Mouse (Mus musculus) embryonic facial prominence, embryonic 12.5 days (tissue): Measurements from ENCODE around the gene Hoxb2. TPM values are rescaled to one million over a fixed set of nuclear protein-coding genes. Genes with fewer than 3 reads are reported as not detected.

ENCODE experiments used
- ATAC-seq: fragments of 200-750 bp; cut with Nextera tagmentation; 2 replicates; pipeline ENCODE4 v1.8.0; 2017; ENCODE audit not compliant: insufficient number of reproducible peaks, insufficient read depth, low FRiP score, low TSS enrichment
- H3K27ac ChIP-seq: fragments of 300-500 bp; sonication (generic); 2 replicates; pipeline ENCODE4 v1.5.1; 2016; ENCODE audit warnings: mild to moderate bottlenecking
- H3K27me3 ChIP-seq: fragments of 300-500 bp; sonication (generic); 2 replicates; pipeline ENCODE4 v1.6.1; 2016; ENCODE audit warnings: mild to moderate bottlenecking, moderate library complexity
- H3K36me3 ChIP-seq: fragments of 300-500 bp; sonication (generic); 2 replicates; pipeline ENCODE4 v1.6.1; 2016; ENCODE audit warnings: mild to moderate bottlenecking
- H3K4me1 ChIP-seq: fragments of 300-500 bp; sonication (generic); 2 replicates; pipeline ENCODE4 v1.6.1; 2016
- H3K4me2 ChIP-seq: fragments of 300-500 bp; sonication (generic); replicated peaks from 2 replicates; pipeline ENCODE4 v1.6.1; 2016; ENCODE audit warnings: mild to moderate bottlenecking, moderate library complexity
- H3K4me3 ChIP-seq: fragments of 300-500 bp; sonication (generic); 2 replicates; pipeline ENCODE4 v1.5.1; 2016; ENCODE audit warnings: mild to moderate bottlenecking
- H3K9ac ChIP-seq: fragments of 300-500 bp; sonication (generic); 2 replicates; pipeline ENCODE4 v1.6.1; 2016; ENCODE audit warnings: mild to moderate bottlenecking, moderate library complexity
- H3K9me3 ChIP-seq: fragments of 300-500 bp; sonication (generic); 2 replicates; pipeline ENCODE4 v1.6.1; 2016; ENCODE audit warnings: mild to moderate bottlenecking, moderate library complexity
- WGBS: fragments of 180-500 bp; shearing (Covaris S2); methylation state at CpG from one replicate; pipeline ENCODE4 v1.1.7; 2016; 5-methylcytosine and 5-hydroxymethylcytosine counted together
- polyA plus RNA-seq: library from polyadenylated mRNA; unstranded; fragments of >200 nt; fragmentation: Nextera tagmentation; extraction: Ambion mirVana; gene quantifications from 2 replicates; pipeline ENCODE4 v1.2.1, GENCODE M21; 2016

Gene Hoxb2
- polyA plus RNA-seq, 1 experiment from 2014 or later: 6.5 TPM

DNA sequence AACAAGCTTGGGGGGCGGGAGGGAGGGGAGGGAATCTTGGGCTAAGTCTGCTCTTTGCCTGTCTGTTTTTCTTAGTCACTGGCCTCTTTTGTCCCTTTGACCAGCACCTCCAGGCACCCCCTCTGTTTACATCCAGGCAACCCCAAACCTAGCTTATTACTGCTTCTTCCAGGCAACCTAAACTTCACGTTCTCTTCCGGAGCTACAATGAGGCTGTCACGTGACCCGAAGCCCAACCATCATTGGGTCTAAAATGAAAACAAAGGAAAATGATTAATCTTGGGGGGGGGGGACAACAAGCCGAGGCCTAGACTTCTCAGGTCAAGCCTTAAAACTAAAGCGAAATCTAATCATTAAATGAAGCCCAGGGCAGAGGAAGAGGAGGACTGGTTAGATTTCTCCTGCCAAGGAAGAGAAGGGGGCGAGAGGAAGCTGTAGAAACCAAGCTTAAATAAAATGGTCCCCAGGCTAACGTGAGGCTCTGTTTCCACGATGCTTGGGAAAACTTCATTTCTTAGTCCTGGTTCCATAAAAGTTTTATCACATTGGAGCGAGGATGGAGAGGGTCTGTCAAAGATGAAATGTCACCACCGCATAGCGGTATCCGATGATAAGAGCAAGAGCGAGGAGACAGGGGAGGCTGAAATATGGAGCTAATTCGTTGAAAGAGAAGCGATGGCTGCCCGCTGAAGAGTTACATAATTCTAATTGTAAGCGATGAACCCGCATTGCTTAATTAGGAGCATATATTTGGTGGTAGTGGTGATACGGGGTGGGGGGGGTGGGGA is 2.0 kb upstream of the Hoxb2 start:
- Histone ChIP-seq H3K36me3 (no peaks in the 10 kb centered on the region), H3K9me3 (no peaks in the 10 kb centered on the region), H3K27me3 (peaks cover 93% of the 10 kb centered on the region), H3K4me2 (no peak overlapping the region), H3K4me1 (no peaks in the 10 kb centered on the region), H3K4me3 (no peak overlapping the region), H3K9ac (no peak overlapping the region), H3K27ac (no peak overlapping the region)
- 3% methylated on average over 21 of the region's 21 CpGs for WGBS
- ATAC-seq: no peak

DNA sequence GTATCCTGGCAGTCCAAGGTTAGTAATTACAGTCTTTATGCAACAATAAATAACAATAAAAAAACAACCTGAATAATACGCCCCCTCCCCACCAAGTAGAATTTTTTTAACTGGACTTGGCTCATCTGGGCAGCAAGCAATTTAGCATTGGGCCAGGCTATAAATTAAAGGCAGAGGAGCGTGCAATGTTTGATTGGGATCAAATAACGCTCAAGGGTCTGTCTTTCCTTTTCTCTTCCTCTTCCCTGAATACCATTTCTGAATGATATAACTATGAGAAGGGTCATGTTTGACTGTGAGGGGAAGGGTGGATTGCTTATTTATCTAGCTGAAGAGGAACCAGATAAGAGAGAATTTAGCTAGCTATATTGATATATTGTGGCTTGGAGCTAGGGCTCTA is 1.3 kb upstream of the Hoxb2 start:
- 14% methylated on average over 3 of the region's 3 CpGs for WGBS
- H3K9me3 ChIP-seq: no peaks in the 10 kb centered on the region
- no peak overlapping the region for H3K4me2 ChIP-seq
- H3K27ac ChIP-seq: no peak overlapping the region
- H3K9ac ChIP-seq: no peak overlapping the region
- H3K4me1 ChIP-seq: no peaks in the 10 kb centered on the region
- H3K27me3 ChIP-seq: peaks cover 88% of the 10 kb centered on the region
- no peak overlapping the region for H3K4me3 ChIP-seq
- ATAC-seq: no peak
- H3K36me3 ChIP-seq: no peaks in the 10 kb centered on the region

DNA sequence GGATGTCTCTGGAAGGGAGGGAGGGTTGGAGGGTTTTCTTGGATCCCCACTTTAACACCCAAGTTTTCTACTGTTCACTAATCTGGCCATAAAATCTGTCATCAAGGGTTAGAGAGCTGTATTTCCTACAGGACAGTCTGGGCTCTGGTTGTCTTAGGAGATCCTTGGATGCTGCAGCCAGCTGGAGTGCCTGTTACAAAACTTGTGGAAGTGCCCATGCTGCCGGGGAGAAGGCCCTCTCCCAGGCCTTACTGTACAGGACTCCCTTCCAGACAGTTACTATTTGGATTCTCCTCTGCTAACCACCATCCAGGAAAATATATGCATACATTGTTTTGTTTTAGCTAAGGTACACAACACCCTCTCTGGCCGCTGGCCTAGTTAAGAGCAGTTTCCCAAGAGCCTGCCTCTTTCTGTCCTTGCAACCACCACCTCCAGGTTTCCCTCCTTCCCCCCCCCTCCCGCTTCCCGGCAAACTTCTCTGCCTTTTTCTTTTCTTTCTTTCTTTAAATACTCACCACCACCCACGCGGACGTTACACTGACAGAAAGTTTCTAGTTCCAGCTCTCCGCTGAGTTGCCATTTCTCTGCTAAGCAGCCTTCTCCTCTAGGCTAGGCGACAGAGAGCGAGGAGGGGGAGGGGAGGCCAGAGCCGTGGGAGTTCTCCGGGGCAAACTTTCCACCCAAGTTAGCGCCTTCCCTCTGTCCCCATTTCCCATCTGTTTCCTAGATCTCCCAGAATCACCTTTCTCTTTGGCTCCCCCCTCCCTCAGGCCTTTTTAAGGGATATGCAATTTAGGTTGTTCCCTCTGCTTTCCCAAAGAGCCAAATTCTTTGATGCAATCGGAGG is 609 bp upstream of the Hoxb2 start:
- Histone ChIP-seq H3K4me1 (no peaks in the 10 kb centered on the region), H3K9me3 (no peaks in the 10 kb centered on the region), H3K27ac (peak overlapping the region; percentile 31; the same call in 1 of the 2 replicates), H3K4me3 (no peak overlapping the region), H3K9ac (no peak overlapping the region), H3K36me3 (no peaks in the 10 kb centered on the region), H3K27me3 (peaks cover 88% of the 10 kb centered on the region), H3K4me2 (no peak overlapping the region)
- 3% methylated on average over 14 of the region's 14 CpGs for WGBS
- ATAC-seq: no peak

DNA sequence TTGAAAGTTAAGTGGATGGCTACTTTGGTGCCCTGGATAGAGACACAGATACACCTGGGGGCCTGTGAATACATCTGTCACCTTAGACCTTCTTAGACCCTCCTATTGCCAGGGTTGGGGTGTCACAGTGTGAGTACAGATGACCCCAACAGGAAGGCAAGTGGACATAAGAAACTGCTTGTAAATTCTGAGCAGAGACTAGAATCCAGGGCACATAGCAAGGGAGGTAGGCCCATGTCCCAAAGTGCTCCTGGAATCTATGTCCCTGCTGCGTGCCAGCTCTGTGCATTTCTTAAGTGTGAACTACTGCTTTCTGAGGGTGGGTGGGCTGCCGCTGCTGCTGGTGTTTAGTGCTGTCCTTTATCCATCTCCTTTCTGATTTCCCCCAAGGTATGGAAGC is 466 bp downstream of the Hoxb2 start:
- Histone ChIP-seq H3K36me3 (no peaks in the 10 kb centered on the region), H3K27ac (no peak overlapping the region), H3K4me3 (no peak overlapping the region), H3K4me2 (no peak overlapping the region), H3K9ac (no peak overlapping the region), H3K9me3 (no peaks in the 10 kb centered on the region), H3K4me1 (no peaks in the 10 kb centered on the region), H3K27me3 (peaks cover 82% of the 10 kb centered on the region)
- no peak for ATAC-seq
- 8% methylated on average over 2 of the region's 2 CpGs for WGBS

DNA sequence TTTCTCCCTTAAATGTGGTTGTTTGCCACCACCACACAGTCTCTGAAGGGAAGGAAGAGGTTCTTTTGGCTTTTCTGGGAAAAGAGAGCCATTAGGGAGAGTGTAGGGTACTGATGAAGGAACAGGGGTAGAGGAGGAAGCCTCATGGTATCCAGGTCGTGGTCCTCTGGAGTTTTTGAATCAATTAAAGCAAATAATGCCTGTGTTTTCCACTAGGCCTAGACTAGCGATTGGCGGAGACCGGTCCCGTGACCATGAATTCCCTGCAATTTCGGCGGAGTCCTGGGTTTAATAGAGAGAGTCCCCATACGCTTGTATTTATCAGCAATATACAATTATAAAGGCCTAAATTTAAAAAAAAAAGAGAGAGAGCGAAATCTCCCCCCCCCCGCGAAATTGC is 987 bp downstream of the Hoxb2 start:
- 2% methylated on average over 11 of the region's 11 CpGs for WGBS
- no peak for ATAC-seq
- Histone ChIP-seq H3K27me3 (peaks cover 82% of the 10 kb centered on the region), H3K27ac (no peak overlapping the region), H3K36me3 (no peaks in the 10 kb centered on the region), H3K4me2 (no peak overlapping the region), H3K4me1 (no peaks in the 10 kb centered on the region), H3K4me3 (0 out of 2 replicates have a peak overlapping the region, but pooled peaks have one; percentile 30), H3K9ac (no peak overlapping the region), H3K9me3 (no peaks in the 10 kb centered on the region)

GRCm38 (mm10) chr11:96351831-96352230 is 1.5 kb downstream of the Hoxb2 start:
- Histone ChIP-seq H3K9me3 (no peaks in the 10 kb centered on the region), H3K27me3 (peaks cover 82% of the 10 kb centered on the region), H3K4me1 (no peaks in the 10 kb centered on the region), H3K9ac (0 out of 2 replicates have a peak overlapping the region, but pooled peaks have one; percentile 27), H3K4me2 (peak overlapping the region; percentile 22), H3K36me3 (no peaks in the 10 kb centered on the region), H3K4me3 (peak overlapping the region; percentile 30), H3K27ac (peak overlapping the region; percentile 54; the same call in 1 of the 2 replicates)
- WGBS: 1% methylated on average over 22 of the region's 22 CpGs
- no peak for ATAC-seq

DNA sequence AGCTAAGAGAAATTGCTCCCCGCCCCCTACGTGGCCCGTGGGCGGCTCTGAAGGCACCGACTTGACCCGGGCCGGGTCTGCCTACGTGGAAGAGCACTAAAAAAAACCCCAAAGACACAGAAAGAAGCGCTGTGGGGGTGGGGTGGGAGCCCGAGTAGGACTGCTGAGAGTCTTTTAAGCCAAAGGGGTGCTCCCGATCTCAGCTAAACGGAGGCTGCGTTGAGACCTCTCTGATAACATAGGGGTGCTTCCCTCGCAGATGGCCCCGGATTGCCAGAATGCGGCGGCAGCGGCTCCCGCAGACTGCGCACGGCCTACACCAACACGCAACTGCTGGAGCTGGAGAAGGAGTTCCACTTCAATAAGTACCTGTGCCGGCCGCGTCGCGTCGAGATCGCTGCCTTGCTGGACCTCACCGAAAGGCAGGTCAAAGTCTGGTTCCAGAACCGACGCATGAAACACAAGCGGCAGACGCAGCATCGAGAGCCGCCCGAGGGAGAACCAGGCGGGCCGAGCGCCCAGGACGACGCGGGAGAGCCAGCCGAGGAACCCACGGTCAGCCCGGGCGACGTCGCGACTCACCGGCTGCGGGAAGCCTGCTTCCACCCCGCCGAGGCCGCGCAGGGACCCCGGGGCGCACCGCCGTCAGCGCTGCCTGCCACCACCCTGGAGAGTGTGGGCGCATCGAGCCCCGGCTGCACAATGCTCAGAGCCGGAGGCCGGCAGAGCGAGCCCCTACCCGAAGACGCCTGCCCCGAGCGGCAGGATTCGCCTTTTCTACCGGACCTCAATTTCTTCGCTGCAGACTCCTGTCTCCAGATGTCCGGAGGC is 2.6 kb downstream of the Hoxb2 start:
- H3K27ac ChIP-seq: peak overlapping the region; percentile 58

DNA sequence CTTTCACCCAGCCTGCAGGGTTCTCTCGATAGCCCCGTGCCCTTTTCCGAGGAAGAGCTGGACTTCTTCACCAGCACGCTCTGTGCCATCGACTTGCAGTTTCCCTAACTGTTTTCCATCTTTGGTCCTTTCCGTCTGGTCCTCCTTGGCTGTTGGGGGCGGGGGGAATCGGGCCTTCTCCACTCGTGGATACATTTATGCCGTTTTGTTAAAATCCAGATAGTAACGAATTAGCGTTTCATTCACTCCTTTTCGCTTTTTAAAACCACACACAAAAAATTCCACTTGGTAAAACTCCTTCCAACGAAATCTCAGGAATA is 3.2 kb downstream of the Hoxb2 start:
- Histone ChIP-seq H3K4me1 (no peaks in the 10 kb centered on the region), H3K9me3 (no peaks in the 10 kb centered on the region), H3K4me3 (peak overlapping the region; percentile 30), H3K27me3 (peaks cover 86% of the 10 kb centered on the region), H3K36me3 (no peaks in the 10 kb centered on the region), H3K9ac (peak overlapping the region; percentile 44; the same call in 1 of the 2 replicates), H3K4me2 (peak overlapping the region; percentile 26), H3K27ac (peak overlapping the region; percentile 58; the same call in 1 of the 2 replicates)
- no peak for ATAC-seq
- WGBS: 2% methylated on average over 14 of the region's 14 CpGs

More for the DNA sequence above, 2.6 kb downstream of the Hoxb2 start:
- H3K4me3 ChIP-seq: peak overlapping the region; percentile 30
- H3K27me3 ChIP-seq: peaks cover 86% of the 10 kb centered on the region
- no peak for ATAC-seq
- H3K4me2 ChIP-seq: peak overlapping the region; percentile 26
- H3K36me3 ChIP-seq: no peaks in the 10 kb centered on the region
- under 1% methylated on average over 75 of the region's 75 CpGs for WGBS
- no peaks in the 10 kb centered on the region for H3K4me1 ChIP-seq
- peak overlapping the region; percentile 44 for H3K9ac ChIP-seq
- H3K9me3 ChIP-seq: no peaks in the 10 kb centered on the region

GRCm38 (mm10) chr11:96353939-96354338 is 3.6 kb downstream of the Hoxb2 start:
- no peaks in the 10 kb centered on the region for H3K36me3 ChIP-seq
- H3K4me3 ChIP-seq: peak overlapping the region; percentile 23
- no peak overlapping the region; the same call in 1 of the 2 replicates for H3K9ac ChIP-seq
- peaks cover 85% of the 10 kb centered on the region for H3K27me3 ChIP-seq
- 3% methylated on average over 8 of the region's 8 CpGs for WGBS
- no peak for ATAC-seq
- no peak overlapping the region for H3K27ac ChIP-seq
- H3K4me1 ChIP-seq: no peaks in the 10 kb centered on the region
- H3K9me3 ChIP-seq: no peaks in the 10 kb centered on the region
- H3K4me2 ChIP-seq: peak overlapping the region; percentile 42

DNA sequence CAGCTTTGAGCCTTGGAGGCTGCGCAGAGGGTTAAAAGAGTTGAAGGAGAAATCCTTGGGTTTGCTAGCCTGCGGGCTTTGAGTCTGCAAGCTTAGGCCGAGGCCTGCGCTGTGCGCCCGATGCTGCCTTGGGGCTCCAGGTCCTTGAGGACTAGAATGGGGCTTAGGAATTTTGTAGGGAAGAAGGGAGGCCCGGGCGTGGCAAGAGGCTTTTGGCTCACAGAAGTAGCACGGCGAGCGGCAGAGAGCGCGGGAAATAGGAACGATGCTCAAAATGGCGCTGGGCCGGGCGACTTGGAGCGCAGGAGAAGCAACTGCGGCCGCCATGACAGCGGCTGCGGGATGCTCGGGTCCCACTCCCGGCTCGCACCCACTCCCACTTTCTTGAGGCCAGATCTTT is 4.1 kb downstream of the Hoxb2 start:
- ATAC-seq: no peak
- 1% methylated on average over 25 of the region's 25 CpGs for WGBS
- Histone ChIP-seq H3K27me3 (peaks cover 84% of the 10 kb centered on the region), H3K4me2 (peak overlapping the region; percentile 42), H3K9me3 (no peaks in the 10 kb centered on the region), H3K4me3 (peak overlapping the region; percentile 23), H3K27ac (no peak overlapping the region), H3K9ac (peak overlapping the region; percentile 50; the same call in 1 of the 2 replicates), H3K36me3 (no peaks in the 10 kb centered on the region), H3K4me1 (no peaks in the 10 kb centered on the region)

GRCm38 (mm10) chr11:96354801-96355311 is 4.5 kb downstream of the Hoxb2 start:
- H3K4me3 ChIP-seq: peak overlapping the region; percentile 23
- no peaks in the 10 kb centered on the region for H3K36me3 ChIP-seq
- no peaks in the 10 kb centered on the region for H3K4me1 ChIP-seq
- ATAC-seq: no peak
- WGBS: 6% methylated on average over 9 of the region's 9 CpGs
- peaks cover 83% of the 10 kb centered on the region for H3K27me3 ChIP-seq
- H3K4me2 ChIP-seq: peak overlapping the region; percentile 42
- H3K9ac ChIP-seq: peak overlapping the region; percentile 50; the same call in 1 of the 2 replicates
- H3K9me3 ChIP-seq: no peaks in the 10 kb centered on the region
- H3K27ac ChIP-seq: no peak overlapping the region
